Mouse (Mus musculus): ENCODE measurements around the gene 4933405L10Rik.

DNA sequence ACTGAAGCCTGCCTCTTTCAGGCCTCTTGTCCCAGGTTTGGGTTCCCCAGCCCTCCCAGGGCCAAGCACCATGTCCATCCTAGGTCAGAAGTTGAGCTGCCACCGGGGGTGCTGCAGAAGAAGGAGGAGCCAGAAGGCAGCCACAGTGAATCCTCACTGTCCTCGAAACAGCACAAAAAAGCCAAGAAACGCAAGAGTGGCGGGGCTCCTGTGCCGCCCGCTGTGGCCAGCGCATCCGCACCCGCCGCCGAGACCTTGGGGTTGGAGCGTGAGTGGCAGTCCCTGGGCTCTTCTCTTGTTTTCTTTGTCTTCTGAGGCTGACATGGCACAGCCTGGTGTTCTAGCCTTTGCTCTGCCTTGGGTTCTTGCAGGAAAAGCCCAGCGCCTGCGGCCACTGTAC lies 1.9 kb downstream of the 4933405L10Rik start:
- no peak for TF ChIP-seq CTCF (IDR thresholded peaks at IDR 0.05; ENCODE audit: extremely low read depth, insufficient read length, insufficient replicate concordance, low read depth, low read length)
- no peak for TF ChIP-seq POLR2A (IDR thresholded peaks at IDR 0.05; ENCODE audit: low read depth, low read length)
